Mouse (Mus musculus): ENCODE data around the gene Cdc14b.

Gene Cdc14b

DNA sequence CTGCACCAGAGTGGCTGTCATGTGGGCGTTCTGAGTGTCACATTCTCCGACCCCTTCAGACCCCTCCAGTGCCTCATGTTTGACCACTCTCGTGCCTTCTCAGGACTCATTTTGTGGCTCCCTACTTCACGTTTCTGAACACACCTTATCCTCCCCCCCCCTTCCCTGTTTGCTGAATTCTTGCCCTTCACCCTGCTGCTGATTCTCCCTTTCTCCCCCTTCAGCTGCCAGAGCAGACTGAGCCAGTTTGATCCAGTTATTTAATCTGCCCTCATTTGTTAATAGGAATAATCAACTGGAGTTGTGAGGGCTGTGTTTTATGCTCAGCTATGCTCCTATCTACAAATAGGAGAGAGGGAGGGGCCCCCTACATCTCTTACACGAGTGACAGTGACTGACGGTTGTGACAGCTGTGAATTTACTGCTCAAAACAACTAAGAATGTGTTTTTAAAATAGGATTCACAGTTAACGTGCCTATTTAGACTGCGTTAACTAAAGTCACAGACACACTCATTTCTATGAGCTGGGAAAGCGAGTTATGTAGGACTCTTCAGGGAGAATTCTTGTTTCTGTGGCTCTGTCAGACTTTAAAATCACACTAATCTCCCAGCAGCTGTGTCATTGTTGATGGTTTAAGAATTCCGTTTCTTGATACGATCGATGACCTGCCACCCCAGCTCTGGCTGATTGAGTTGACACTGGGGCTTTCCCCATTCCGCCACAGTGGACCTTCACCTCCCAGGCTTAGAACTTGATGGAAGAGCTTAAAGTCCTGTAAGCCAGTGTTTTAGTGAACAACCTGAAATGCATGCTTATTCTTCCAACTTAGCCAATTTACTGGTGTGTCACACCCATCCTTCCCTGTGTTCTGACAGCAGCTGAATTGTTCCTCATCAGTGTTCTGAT is 96.1 kb downstream of the Cdc14b start:
- DNase-seq (ENCODE audit: low read depth, low spot score): no peak

DNA sequence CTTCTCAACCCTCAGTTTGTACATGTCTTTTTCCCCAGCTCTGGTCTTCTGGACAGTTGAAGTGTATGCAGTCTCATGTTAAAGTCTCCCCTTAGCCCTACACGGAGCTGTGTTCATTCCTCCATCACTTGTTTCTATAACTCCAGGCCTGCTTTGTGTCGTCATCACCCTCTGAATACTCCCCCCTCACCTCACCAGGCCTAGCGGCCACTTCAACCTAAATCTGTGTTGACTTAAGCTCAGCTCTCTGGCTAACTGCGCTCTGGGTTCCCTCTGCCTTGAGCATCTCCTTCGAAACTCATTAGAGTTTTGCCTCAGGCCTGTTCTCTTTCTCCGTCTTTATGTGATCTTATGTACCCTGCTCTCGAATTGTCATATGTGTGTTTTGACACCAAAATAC is 97.1 kb downstream of the Cdc14b start:
- no peak for DNase-seq (ENCODE audit: low read depth, low spot score)

GRCm38 (mm10) chr13:64169746-64170145 is 105.3 kb downstream of the Cdc14b start:
- DNase-seq (ENCODE audit: low read depth, low spot score): no peak

GRCm38 (mm10) chr13:64163147-64163715 is 111.9 kb downstream of the Cdc14b start:
- no peak for DNase-seq (ENCODE audit: low read depth, low spot score)

DNA sequence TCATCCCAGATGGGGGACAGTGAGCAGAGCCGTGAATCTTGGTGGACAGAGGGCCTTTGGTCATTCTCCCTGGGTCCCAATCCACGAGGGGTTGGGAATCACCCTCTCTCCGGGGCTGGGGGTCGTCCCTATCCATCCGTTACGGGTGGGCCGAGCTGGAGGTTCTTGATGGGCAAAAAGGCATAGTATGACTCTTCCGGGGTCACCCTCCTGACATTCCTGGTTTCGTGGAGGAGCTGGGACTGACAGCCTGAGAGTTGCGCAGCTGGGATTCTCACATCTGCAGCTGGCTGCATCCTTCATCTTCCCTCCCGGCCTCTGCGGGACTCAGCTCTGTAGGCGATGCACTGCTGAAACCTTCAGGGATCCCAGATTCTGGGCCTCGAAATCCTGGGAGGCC is 112.5 kb downstream of the Cdc14b start:
- no peak for DNase-seq (ENCODE audit: low read depth, low spot score)

DNA sequence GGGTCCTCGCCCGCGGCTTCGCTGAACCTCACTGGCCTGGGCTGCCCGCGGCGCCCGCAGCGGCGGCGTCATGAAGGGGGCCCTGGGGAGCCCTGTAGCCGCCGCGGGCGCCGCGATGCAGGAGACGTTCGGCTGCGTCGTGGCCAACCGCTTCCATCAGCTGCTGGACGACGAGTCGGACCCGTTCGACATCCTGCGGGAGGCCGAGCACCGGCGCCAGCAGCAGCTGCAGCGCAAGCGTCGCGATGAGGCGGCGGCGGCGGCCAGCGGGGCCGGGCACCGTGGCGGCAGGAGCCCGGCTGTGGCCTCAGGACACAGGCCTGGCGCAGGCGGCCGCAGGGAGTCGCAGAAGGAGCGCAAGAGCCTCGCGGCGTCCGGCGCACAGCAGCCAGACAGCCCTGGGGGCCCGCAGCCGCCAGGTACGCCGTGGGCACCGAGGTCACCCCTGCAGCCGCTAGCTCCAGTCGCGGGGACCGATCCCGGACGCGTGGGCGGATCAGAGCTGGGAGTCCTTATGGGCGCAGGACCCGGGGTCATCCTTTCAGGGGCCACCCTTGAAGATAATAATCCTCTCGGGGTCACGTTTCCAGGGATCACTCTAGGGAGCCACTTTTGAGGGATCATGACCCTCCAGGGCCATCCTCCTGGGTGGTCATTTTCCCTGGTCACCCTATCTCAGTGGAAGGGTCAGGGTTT is 113.0 kb downstream of the Cdc14b start:
- no peak for DNase-seq (ENCODE audit: low read depth, low spot score)

- DNase-seq (ENCODE audit: low read depth, low spot score): peak; percentile 95
Measured at GRCm38 (mm10) chr13:64161548-64161915, 113.6 kb downstream of the Cdc14b start, which contains the start of gene Habp4. Habp4 (plus strand) TSS chr13:64161824.

- no peak for DNase-seq (ENCODE audit: low read depth, low spot score)
Measured at GRCm38 (mm10) chr13:64156966-64157365, 118.1 kb downstream of the Cdc14b start.

- no peak for DNase-seq (ENCODE audit: low read depth, low spot score)
Measured at GRCm38 (mm10) chr13:64155171-64155571, 119.9 kb downstream of the Cdc14b start.

DNA sequence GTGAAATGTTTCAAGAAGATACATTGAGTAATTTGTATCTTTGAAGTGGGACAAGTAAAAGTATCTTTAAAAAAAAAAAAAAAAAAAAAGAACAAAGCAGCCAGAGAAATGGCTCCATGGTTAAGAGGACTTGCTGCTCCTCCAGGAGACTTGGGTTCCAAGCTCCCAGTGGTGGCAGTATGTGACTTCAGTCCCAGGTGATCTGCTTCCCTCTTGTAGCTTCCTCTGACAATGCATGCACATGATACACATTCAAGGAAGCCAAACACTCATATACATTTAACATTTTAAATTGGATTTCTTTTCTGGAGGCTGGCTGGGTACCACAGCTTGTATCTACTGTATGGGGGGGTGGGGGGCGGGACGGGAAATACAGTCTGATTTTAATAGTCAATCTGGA is 120.4 kb downstream of the Cdc14b start:
- DNase-seq (ENCODE audit: low read depth, low spot score): no peak

DNA sequence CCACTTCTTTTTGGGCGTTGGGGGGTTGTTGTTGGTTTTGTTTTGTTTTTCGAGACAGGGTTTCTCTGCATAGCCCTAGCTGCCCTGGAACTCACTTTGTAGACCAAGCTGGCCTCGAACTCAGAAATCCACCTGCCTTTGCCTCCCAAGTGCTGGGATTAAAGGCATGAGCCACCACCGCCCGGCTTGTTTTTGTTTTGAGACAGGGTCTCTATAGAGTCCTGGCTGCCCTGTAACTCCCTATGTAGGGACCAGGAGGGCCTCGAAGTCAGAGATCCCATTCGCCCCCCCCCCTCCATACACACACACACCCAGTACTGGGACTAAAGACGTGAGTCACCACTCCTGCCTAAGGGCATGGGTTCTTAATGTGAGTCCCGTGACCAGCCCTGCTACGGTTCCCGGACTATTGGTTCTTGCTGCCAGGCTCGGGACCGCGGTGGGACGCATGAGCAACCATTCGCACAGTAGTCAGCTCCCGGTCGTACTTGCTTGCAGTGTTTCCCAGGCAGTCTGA is 121.3 kb downstream of the Cdc14b start:
- no peak for DNase-seq (ENCODE audit: low read depth, low spot score)

DNA sequence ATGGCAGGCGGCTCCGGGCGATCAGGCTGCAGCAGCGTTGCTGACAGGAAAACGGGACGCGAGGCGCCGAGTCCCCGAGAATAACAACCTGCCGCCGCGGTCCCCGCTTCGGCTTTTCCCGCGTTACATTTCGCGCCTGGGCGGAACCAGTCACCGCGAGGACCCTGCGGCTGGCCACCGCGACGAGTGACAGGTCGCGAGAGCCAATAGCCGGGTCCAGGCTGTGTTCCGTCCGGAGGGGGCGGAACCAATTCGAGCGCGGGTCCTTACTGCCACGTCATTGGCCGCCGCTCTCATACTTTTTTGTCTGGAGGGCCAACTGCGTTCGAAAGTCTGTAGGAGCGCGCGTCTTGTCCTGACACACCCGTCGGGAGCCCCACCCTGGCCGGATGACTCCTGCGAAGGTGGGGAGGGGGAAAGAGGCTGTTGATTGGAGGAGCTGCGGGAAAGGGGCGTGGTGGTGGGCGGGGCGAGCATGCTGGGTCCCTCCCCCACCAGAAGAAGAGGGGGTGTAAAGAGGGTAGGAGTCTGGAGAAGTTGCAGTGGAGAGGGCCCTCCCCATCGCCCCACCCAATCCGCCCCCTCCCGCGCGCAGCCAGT is 121.9 kb downstream of the Cdc14b start, which contains the start of gene Zfp367:
Gene Zfp367 (minus strand): TSS at position 120 of the 600 bp plus-strand sequence.
- DNase-seq (ENCODE audit: low read depth, low spot score): peak; percentile 78

DNA sequence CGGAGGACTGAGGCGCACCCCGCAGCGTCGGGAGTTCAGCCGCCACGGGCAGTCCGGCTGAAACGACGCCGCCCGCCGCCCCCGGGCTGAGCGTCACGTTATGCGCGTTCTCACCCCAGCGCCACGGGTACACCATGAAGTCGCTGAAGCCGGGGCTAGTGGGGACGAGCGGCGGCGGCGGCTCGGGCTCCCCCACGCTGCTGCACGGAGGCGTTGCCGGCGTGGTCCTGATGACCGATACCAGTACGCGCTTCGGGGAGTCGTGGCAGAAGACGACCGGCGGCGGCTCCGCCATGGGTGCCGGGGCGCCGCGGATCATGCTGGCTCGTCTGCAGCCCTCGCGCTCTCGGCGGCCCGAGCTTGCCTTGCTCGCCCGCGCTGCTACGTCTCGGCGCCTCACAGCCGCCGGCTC is 122.4 kb downstream of the Cdc14b start:
- no peak for DNase-seq (ENCODE audit: low read depth, low spot score)

DNA sequence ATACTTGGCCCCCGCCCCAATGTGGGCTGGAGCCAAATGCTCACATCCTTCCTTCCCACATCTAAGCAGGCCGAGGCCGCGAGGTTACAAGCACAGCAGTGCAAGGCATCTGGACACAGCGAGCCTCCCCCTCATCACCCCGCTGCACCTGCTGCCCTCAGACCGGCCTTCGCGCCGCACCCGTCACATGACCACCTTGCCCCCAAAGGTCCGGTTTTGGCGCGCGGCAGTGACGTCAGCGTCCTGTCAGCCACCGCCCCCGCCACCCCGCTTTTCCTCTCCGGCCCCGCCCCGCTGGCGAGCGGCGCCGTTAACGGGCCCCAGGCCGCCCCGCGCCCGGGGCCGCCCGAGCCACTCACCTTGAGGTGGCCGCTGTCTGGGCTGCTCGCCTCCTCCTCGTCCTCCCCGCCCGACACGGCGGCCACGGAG is 122.8 kb downstream of the Cdc14b start:
- DNase-seq (ENCODE audit: low read depth, low spot score): peak; percentile 64

DNA sequence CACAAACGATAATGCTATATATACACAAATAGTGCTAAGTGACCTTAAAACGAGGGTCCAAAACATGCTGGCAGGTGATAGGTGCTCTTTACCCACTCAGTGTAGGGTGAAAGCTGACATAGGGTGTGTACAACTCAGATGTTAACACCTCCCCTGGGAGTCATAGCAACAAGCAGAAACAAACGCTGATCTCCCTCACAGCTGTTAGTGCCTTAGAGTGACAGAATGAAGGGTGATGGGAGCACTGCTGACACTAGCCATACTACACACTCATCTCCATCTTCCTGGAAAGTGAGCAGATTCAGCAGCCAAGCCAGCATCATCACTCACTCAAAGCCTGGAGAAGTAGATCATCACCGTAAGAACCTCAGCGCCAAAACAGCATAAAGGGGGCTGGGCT is 125.0 kb downstream of the Cdc14b start:
- no peak for DNase-seq (ENCODE audit: low read depth, low spot score)
